Mouse (Mus musculus) stomach, embryonic 14.5 days (tissue): Measurements from ENCODE around the gene Olfr666. TPM values are rescaled to one million over a fixed set of nuclear protein-coding genes. Genes with fewer than 3 reads are reported as not detected.
"Not testable (repeated sequence)": the region's sequence is repeated elsewhere in the genome, so short reads cannot be mapped to it uniquely, and the experiment has no call there.

Source experiments
- ATAC-seq: fragments of 200-750 bp; cut with Nextera tagmentation; 2 replicates; pipeline ENCODE4 v1.8.0; 2017; ENCODE audit warnings: low read depth, moderate TSS enrichment; ENCODE audit not compliant: insufficient number of reproducible peaks, insufficient read depth, low FRiP score
- H3K27ac ChIP-seq: fragments of 300-500 bp; sonication (generic); 2 replicates; pipeline ENCODE4 v1.5.1; 2014; ENCODE audit warnings: mild to moderate bottlenecking, low read length, moderate library complexity, mixed read lengths
- H3K27me3 ChIP-seq: fragments of 300-500 bp; sonication (generic); 2 replicates; pipeline ENCODE4 v1.6.1; 2014; ENCODE audit warnings: low read length, control low read depth, mixed read lengths; ENCODE audit not compliant: control insufficient read depth, insufficient read depth
- H3K36me3 ChIP-seq: fragments of 300-500 bp; sonication (generic); 2 replicates; pipeline ENCODE4 v1.6.1; 2014; ENCODE audit warnings: mild to moderate bottlenecking, control low read depth, low read length, moderate library complexity, mixed read lengths; ENCODE audit not compliant: control insufficient read depth, insufficient read depth
- H3K4me1 ChIP-seq: fragments of 300-500 bp; sonication (generic); 2 replicates; pipeline ENCODE4 v1.6.1; 2014; ENCODE audit warnings: low read length, control low read depth, mixed read lengths; ENCODE audit not compliant: control insufficient read depth, insufficient read depth
- H3K4me2 ChIP-seq: fragments of 300-500 bp; sonication (generic); replicated peaks from 2 replicates; pipeline ENCODE4 v1.6.1; 2014; ENCODE audit warnings: low read depth, low read length, control low read depth
- H3K4me3 ChIP-seq: fragments of 300-500 bp; sonication (generic); 2 replicates; pipeline ENCODE4 v1.5.1; 2014; ENCODE audit warnings: low read depth, low read length, control low read depth
- H3K9ac ChIP-seq: fragments of 300-500 bp; sonication (generic); replicated peaks from 2 replicates; pipeline ENCODE4 v1.6.1; 2014; ENCODE audit warnings: low read depth, mild to moderate bottlenecking, control low read depth, low read length, moderate library complexity, mixed read lengths
- H3K9me3 ChIP-seq: fragments of 300-500 bp; sonication (generic); 2 replicates; pipeline ENCODE4 v1.6.1; 2016; ENCODE audit warnings: low read depth, low read length, control low read depth; ENCODE audit not compliant: control insufficient read depth
- WGBS: fragments of 180-500 bp; shearing (Covaris S2); extraction: QIAGEN DNeasy Blood & Tissue Kit; methylation state at CpG from one replicate; pipeline ENCODE4 v1.1.7; 2014; 5-methylcytosine and 5-hydroxymethylcytosine counted together
- polyA plus RNA-seq: library from polyadenylated mRNA; unstranded; fragments of >200 nt; fragmentation: Nextera tagmentation; extraction: Ambion mirVana; gene quantifications from 2 replicates; pipeline ENCODE4 v1.2.1, GENCODE M21; 2014

Olfr666 gene
- not detected in 2 replicates for polyA plus RNA-seq

DNA sequence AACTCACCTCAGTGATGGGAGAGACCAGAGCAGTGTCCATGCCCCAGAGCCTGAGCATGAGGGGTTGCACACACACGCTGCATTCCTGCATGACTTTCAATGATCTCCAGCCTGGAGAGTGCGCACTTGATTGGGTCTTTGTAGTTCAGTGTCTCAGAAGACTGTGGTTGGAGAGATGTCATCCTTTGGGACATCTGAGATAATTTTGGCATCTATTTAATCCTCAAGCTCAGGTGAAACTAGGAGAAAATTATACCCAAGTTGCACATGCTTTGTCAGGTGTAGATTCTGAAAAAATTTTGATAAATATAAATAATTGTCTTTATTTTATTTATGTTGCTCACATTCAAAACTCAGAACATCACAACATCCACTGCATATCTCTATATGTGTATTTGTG is at the start of gene Olfr666:
TSS of gene Olfr666 (minus strand) at position 101 of the 400 bp plus-strand sequence.
- Histone ChIP-seq H3K27me3 (no peaks in the 10 kb centered on the region), H3K4me3 (no peak within 1 kb of the TSS), H3K4me1 (no peaks in the 10 kb centered on the region), H3K9ac (no peak within 1 kb of the TSS), H3K4me2 (no peak within 1 kb of the TSS), H3K9me3 (no peaks in the 10 kb centered on the region), H3K36me3 (no peaks in the 10 kb centered on the region), H3K27ac (no peak within 1 kb of the TSS)
- ATAC-seq, result no peak
- WGBS, result 83% methylated on average over 2 of the region's 2 CpGs

DNA sequence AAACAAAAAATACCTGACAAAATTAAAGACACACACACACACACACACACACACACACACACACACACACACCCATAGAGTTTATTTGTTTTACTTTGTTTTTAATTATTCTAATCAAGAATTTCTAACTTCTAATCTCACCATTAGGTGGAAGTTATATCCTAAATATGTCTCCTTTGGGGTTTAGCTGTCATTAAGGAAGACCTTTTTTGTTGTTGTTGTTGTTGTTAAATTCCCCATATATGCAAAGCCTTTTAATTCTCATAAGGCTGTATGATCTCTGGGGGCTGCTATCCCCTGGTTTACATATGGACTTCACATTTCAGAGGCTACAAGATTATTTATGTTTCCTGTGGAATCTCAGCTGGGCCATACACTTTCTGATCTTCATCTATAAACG is 38.2 kb upstream of the Olfr666 start, which contains the start of gene Olfr669:
TSS of gene Olfr669 (plus strand) at position 301 of the 400 bp plus-strand sequence.
- WGBS, result 84% methylated on average over 1 of the region's 1 CpGs
- H3K9me3 ChIP-seq, result no peaks in the 10 kb centered on the region
- H3K4me1 ChIP-seq, result no peaks in the 10 kb centered on the region
- ATAC-seq, result no peak
- H3K27me3 ChIP-seq, result no peaks in the 10 kb centered on the region
- H3K36me3 ChIP-seq, result no peaks in the 10 kb centered on the region
- H3K4me2 ChIP-seq, result no peak within 1 kb of the TSS
- no peak within 1 kb of the TSS for H3K9ac ChIP-seq
- H3K4me3 ChIP-seq, result no peak within 1 kb of the TSS
- H3K27ac ChIP-seq, result no peak within 1 kb of the TSS

DNA sequence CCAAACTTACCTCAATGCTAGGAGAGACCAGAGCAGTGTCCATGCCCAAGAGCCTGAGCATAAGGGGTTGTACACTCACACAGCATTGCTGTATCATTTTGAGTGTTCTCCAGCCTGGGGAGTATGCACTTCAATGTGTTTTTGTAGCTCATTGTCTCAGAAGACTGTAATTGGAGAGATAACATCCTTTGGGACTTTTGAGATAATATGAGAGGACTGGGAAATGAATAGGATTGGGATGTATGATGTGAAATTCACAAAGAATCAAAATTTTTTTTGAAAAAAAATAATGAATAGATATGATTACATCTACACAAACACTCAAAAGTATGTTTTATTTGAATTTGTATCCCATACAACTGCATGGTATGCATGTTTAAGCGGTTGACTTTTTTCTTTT is 32.2 kb upstream of the Olfr666 start, which contains the start of gene Olfr668:
TSS of gene Olfr668 (minus strand) at position 101 of the 400 bp plus-strand sequence.
- Histone ChIP-seq H3K27ac (no peak within 1 kb of the TSS), H3K27me3 (no peaks in the 10 kb centered on the region), H3K4me2 (no peak within 1 kb of the TSS), H3K4me1 (no peaks in the 10 kb centered on the region), H3K36me3 (no peaks in the 10 kb centered on the region), H3K9ac (no peak within 1 kb of the TSS), H3K9me3 (no peaks in the 10 kb centered on the region), H3K4me3 (no peak within 1 kb of the TSS)
- WGBS, result 77% methylated on average over 1 of the region's 1 CpGs
- no peak for ATAC-seq

DNA sequence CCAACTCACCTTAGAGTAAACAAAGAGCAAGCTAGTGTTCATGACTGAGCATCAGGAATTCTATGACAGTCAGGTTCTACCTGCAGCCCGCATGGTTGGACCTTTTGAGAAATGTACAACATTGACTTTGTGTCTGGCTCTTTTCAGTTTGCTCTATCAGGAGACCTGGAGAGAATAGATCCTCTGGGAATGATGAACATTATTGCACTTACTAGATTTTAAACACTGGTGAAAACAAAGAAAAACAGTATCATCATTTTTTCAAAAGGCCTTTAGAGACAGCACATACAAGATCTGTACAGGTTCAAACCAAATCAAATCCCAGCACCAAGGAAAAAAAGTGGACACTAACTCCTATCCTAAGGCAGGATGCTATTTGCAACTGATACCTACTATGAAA is 25.6 kb upstream of the Olfr666 start, which contains the start of gene Olfr667:
TSS of gene Olfr667 (minus strand) at position 101 of the 400 bp plus-strand sequence.
- Histone ChIP-seq H3K27me3 (no peaks in the 10 kb centered on the region), H3K36me3 (no peaks in the 10 kb centered on the region), H3K9ac (no peak within 1 kb of the TSS), H3K9me3 (no peaks in the 10 kb centered on the region), H3K4me2 (no peak within 1 kb of the TSS), H3K4me3 (no peak within 1 kb of the TSS), H3K4me1 (no peaks in the 10 kb centered on the region), H3K27ac (no peak within 1 kb of the TSS)
- WGBS, result 78% methylated on average over 1 of the region's 1 CpGs
- ATAC-seq, result no peak

DNA sequence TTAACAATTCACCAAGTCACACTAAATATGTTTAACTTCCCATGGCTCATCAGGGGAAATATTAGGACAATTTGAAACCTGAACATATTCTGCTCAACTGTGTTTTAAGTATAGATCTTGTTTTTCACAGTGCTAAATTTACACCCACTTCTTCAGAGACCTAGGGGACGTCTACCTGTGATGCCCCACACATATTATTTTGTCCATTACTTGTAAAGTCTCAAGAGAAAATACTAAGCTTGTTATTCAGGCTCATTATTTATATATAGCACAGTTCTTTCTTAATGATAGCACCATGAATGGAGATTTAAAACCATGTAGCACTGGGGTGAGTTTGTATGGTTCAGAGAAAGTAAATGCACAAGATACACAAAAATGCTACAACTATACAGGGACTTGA is 18.0 kb downstream of the Olfr666 start, which contains the start of gene Olfr665:
TSS of gene Olfr665 (plus strand) at position 301 of the 400 bp plus-strand sequence.
- H3K4me3 ChIP-seq, result no peak within 1 kb of the TSS
- WGBS, result 37% methylated on average over 1 of the region's 1 CpGs
- H3K9ac ChIP-seq, result no peak within 1 kb of the TSS
- no peaks in the 10 kb centered on the region for H3K27me3 ChIP-seq
- no peak within 1 kb of the TSS for H3K27ac ChIP-seq
- H3K36me3 ChIP-seq, result no peaks in the 10 kb centered on the region
- no peak within 1 kb of the TSS for H3K4me2 ChIP-seq
- no peaks in the 10 kb centered on the region for H3K9me3 ChIP-seq
- H3K4me1 ChIP-seq, result no peaks in the 10 kb centered on the region
- no peak for ATAC-seq

DNA sequence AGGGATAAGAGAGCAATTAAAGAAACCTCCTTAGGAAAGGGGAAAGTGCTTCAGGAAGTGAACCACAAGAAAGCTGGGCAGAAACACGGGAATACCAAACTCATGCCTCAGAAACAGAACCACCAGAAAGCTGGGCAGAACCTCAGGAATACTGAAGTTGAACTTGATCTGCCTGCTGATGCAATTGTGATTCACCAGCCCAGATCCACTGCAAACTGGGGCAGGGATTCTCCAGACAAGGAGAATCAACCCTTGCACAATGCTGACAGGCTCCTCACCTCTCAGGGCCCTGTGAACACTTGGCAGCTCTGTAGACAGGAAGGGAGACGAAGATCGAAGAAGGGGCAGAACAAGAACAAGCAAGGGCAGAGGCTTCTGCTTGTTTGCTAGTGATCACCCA is 34.4 kb downstream of the Olfr666 start:
- WGBS, result 81% methylated on average over 3 of the region's 3 CpGs

DNA sequence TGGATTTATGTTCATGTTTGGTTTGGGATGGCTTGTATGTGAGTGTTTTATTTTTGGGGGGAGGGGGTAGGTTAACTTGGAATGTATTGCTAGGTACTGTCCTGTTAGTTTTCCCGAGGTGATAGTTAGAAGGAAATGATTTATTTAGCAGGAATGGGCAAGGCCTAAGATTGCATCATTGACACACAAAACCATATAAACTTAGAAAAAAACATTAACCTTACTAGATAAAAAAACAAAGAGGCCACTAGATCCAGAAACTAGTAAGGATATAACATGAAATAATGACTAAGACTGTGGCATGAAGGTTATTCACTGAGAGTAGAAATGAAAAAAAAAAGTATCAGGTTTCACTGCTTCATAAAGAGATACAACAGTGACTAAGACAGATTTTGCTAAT is 38.1 kb downstream of the Olfr666 start:
- no peak for ATAC-seq
- H3K9ac ChIP-seq, result no peak overlapping the region
- H3K27me3 ChIP-seq, result no peaks in the 10 kb centered on the region
- H3K9me3 ChIP-seq, result no peaks in the 10 kb centered on the region
- WGBS, result 69% methylated on average over 1 of the region's 1 CpGs
- no peaks in the 10 kb centered on the region for H3K36me3 ChIP-seq
- H3K4me3 ChIP-seq, result no peak overlapping the region
- H3K4me1 ChIP-seq, result no peaks in the 10 kb centered on the region
- no peak overlapping the region for H3K27ac ChIP-seq
- H3K4me2 ChIP-seq, result no peak overlapping the region

More for the DNA sequence above, 34.4 kb downstream of the Olfr666 start:
- Histone ChIP-seq H3K4me3 (no peak overlapping the region), H3K4me2 (no peak overlapping the region), H3K36me3 (no peaks in the 10 kb centered on the region), H3K27ac (no peak overlapping the region), H3K27me3 (no peaks in the 10 kb centered on the region), H3K4me1 (no peaks in the 10 kb centered on the region), H3K9ac (no peak overlapping the region), H3K9me3 (no peaks in the 10 kb centered on the region)
- no peak for ATAC-seq

DNA sequence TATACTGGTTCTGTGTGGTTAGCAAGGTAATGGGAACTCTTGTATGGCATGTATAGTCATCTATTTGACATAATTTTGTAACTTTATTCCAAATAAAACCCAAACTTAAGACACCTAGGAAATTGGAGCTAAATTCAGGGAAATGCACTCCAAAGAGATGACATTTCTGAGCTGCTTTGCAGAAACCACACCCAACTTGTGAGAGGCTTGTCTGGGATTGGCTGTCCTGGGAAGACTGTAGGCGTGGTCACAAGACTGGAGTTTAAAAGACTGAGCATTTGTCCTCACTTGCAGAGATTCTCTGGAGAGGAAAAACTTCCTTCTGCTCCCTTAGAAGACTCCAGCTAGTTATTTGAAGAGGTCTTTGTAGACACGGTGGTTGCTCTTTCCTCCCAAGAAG is 39.0 kb downstream of the Olfr666 start, which contains the start of gene Usp17la:
TSS of gene Usp17la (plus strand) at position 301 of the 400 bp plus-strand sequence.
- not testable (repeated sequence) for H3K27ac ChIP-seq, H3K4me2 ChIP-seq, H3K27me3 ChIP-seq, H3K9me3 ChIP-seq, ATAC-seq, H3K36me3 ChIP-seq, H3K9ac ChIP-seq, H3K4me3 ChIP-seq, H3K4me1 ChIP-seq
- 77% methylated on average over 2 of the region's 2 CpGs for WGBS

DNA sequence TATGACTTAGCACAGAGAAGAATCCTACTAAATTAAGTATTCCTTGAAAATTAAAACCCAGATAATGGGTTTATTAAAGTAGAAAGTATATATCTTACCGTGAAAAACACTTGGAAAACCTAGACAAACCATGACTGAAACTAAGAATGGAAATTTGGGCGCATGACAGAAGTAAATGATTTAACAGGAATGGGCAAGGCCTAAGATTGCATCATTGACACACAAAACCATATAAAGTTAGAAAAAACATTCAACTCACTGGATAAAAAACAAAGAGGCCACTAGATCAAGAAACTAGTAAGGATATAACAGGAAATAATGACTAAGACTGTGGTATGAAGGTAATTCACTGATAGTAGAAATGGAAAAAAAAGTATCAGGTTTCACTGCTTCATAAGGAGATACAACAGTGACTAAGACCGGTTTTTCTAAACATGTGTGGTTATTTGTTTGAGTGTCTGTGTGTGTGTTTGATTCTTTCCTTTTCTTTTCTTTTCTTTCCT is 40.5 kb downstream of the Olfr666 start:
- Histone ChIP-seq H3K9ac (no peak overlapping the region), H3K9me3 (no peaks in the 10 kb centered on the region), H3K27me3 (no peaks in the 10 kb centered on the region), H3K4me2 (no peak overlapping the region), H3K36me3 (no peaks in the 10 kb centered on the region), H3K27ac (no peak overlapping the region), H3K4me1 (no peaks in the 10 kb centered on the region), H3K4me3 (no peak overlapping the region)
- ATAC-seq, result no peak
- WGBS, result 80% methylated on average over 3 of the region's 3 CpGs
